Mouse (Mus musculus) intestine, embryonic 15.5 days (tissue): Measurements from ENCODE around the gene Osbpl5. TPM values are rescaled to one million over a fixed set of nuclear protein-coding genes. Genes with fewer than 3 reads are reported as not detected.

Experiments
- ATAC-seq: fragments of 200-750 bp; cut with Nextera tagmentation; 2 replicates; pipeline ENCODE4 v1.8.0; 2017; ENCODE audit warnings: moderate TSS enrichment, moderate library complexity
- H3K27ac ChIP-seq: fragments of 300-500 bp; sonication (generic); 2 replicates; pipeline ENCODE4 v1.5.1; 2015; ENCODE audit warnings: mild to moderate bottlenecking, inconsistent platforms
- H3K27me3 ChIP-seq: fragments of 300-500 bp; sonication (generic); replicated peaks from 2 replicates; pipeline ENCODE4 v1.6.1; 2015; ENCODE audit warnings: inconsistent platforms
- H3K36me3 ChIP-seq: fragments of 300-500 bp; sonication (generic); 2 replicates; pipeline ENCODE4 v1.6.1; 2015; ENCODE audit warnings: inconsistent platforms
- H3K4me1 ChIP-seq: fragments of 300-500 bp; sonication (generic); replicated peaks from 2 replicates; pipeline ENCODE4 v1.6.1; 2015; ENCODE audit warnings: inconsistent platforms
- H3K4me2 ChIP-seq: fragments of 300-500 bp; sonication (generic); replicated peaks from 2 replicates; pipeline ENCODE4 v1.6.1; 2015; ENCODE audit warnings: mild to moderate bottlenecking, inconsistent platforms
- H3K4me3 ChIP-seq: fragments of 300-500 bp; sonication (generic); replicated peaks from 2 replicates; pipeline ENCODE4 v1.5.1; 2015; ENCODE audit warnings: inconsistent platforms
- H3K9ac ChIP-seq: fragments of 300-500 bp; sonication (generic); 2 replicates; pipeline ENCODE4 v1.6.1; 2015; ENCODE audit warnings: inconsistent platforms
- H3K9me3 ChIP-seq: fragments of 300-500 bp; sonication (generic); 2 replicates; pipeline ENCODE4 v1.6.1; 2016; ENCODE audit warnings: inconsistent platforms
- WGBS: fragments of 180-500 bp; shearing (Covaris S2); methylation state at CpG from one replicate; pipeline ENCODE4 v1.1.7; 2015; 5-methylcytosine and 5-hydroxymethylcytosine counted together
- polyA plus RNA-seq: library from polyadenylated mRNA; unstranded; fragments of >200 nt; fragmentation: Nextera tagmentation; extraction: Ambion mirVana; gene quantifications from 2 replicates; pipeline ENCODE4 v1.2.1, GENCODE M21; 2015

Osbpl5 gene
- polyA plus RNA-seq, 1 experiment from 2014 or later: 25.6 TPM

DNA sequence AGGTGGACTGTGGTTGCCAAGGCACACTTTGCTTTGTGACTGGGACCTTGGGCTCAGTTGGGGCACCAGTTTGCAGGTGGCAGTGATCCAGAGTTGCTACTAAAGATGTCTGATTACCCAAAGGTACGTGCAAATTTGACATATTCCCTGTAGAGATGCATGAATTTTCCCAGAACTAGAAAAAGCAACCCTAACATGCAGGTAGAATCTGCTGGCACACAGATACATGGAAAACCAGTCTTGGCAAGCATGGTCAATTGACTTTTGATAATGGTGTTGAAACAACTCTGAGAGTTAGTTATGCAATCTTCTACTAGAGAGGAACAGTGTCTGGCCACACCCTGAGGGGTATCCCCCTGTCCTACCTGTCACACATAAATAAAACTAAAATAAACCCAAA is 5.4 kb downstream of the Osbpl5 start:
- no peak for ATAC-seq
- H3K9me3 ChIP-seq: no peaks in the 10 kb centered on the region
- H3K27me3 ChIP-seq: 0 out of 2 replicates have a peak, but pooled peaks cover 10% of the 10 kb centered on the region
- H3K36me3 ChIP-seq: no peaks in the 10 kb centered on the region
- H3K4me2 ChIP-seq: no peak overlapping the region
- no peak overlapping the region for H3K27ac ChIP-seq
- WGBS: 84% methylated on average over 1 of the region's 1 CpGs
- no peak overlapping the region for H3K9ac ChIP-seq
- peaks cover 8% of the 10 kb centered on the region; the same call in 1 of the 2 replicates for H3K4me1 ChIP-seq
- H3K4me3 ChIP-seq: no peak overlapping the region

DNA sequence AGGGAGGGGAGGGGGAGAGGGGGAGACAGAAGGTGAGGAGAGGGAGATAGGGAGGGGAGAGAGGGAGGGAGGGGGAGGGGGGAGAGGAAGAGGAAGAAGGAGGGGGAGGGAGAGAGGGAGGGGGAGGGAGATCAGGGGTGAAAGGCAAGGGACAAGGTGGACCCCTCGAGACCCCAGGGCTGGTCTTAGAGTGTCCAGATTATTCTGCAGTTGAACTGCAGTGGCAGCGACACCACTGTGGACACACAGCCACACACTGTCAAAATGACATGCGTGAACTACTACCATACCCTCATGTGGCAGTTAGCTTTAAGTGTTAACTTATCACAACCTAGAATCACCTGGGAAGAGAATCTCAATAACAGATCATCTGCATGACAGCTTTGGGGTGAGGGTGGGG is 7.7 kb downstream of the Osbpl5 start:
- Histone ChIP-seq H3K9ac (no peak overlapping the region), H3K4me3 (no peak overlapping the region), H3K36me3 (no peaks in the 10 kb centered on the region), H3K4me1 (0 out of 2 replicates have a peak, but pooled peaks cover 5% of the 10 kb centered on the region), H3K27ac (no peak overlapping the region), H3K9me3 (no peaks in the 10 kb centered on the region), H3K4me2 (no peak overlapping the region), H3K27me3 (no peaks in the 10 kb centered on the region)
- WGBS: 70% methylated on average over 3 of the region's 3 CpGs
- no peak for ATAC-seq

DNA sequence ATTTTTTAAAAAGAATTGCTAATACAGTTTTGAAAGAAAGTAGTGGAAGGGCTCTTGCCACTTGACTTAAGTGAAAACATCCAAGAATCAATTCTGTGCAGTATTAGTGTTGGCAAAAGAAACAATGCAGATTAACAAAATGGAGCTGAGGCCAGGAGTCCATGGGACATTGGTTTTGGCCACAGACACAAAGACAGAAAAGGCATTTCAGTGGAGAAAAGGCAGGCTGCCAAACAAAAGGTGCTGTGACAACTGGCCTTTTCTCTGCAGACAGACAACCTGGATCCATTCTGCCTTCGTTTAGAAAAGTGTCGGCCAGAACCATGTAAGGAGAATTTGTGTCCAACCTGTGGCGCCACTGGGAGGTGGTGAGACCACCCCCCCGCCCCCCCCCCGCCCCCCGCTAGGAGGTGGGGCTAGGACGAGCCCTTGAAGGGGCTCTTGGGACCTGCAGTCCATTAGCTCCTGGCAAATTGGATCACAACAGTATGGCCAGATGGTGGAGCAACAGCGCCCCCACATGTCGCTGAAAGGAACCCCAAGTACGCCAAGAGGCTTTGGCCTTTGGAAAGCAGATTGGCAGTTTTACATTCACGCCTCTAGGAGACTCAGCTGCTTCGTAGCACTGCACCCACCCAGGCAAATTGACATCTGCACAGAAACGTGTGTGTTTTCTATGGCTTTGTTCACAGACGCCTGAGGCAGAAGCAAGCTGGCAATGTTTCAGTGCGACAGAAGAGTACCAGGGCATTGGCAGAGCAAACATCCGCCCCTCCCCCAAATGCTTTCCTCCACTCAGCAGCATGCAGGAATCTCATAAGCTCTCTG is 8.5 kb downstream of the Osbpl5 start:
- no peaks in the 10 kb centered on the region for H3K9me3 ChIP-seq
- peak overlapping the region; percentile 45 for H3K9ac ChIP-seq
- H3K4me3 ChIP-seq: peak overlapping the region; percentile 15; the same call in 1 of the 2 replicates
- ATAC-seq: peak; percentile 85
- H3K36me3 ChIP-seq: no peaks in the 10 kb centered on the region
- WGBS: 3% methylated on average over 16 of the region's 16 CpGs
- no peaks in the 10 kb centered on the region for H3K27me3 ChIP-seq
- H3K27ac ChIP-seq: no peak overlapping the region
- H3K4me2 ChIP-seq: peak overlapping the region; percentile 57
- 0 out of 2 replicates have a peak, but pooled peaks cover 5% of the 10 kb centered on the region for H3K4me1 ChIP-seq

DNA sequence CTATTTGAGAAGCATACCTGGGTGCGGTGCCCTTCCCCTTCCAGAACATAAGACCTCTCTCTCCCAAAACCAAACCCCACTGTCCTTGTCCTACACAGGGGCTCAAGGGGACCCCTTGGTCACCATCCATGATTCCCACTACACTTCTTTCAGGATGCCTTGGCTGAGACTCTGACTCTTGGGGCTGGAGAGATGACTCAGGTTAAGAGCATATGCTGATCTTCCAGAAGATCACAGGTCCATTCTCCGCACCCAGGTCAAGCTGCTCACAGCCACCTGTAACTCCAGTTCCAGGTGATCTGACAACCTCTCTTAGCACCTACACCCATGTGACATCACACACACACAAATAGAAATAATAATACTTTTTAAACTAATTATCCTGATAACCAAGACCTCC is 16.1 kb downstream of the Osbpl5 start:
- peak; percentile 41 for ATAC-seq
- no peaks in the 10 kb centered on the region for H3K36me3 ChIP-seq
- peak overlapping the region; percentile 71 for H3K4me3 ChIP-seq
- WGBS: 11% methylated on average over 2 of the region's 2 CpGs
- peak overlapping the region; percentile 86 for H3K9ac ChIP-seq
- H3K27ac ChIP-seq: peak overlapping the region; percentile 87; the same call in 1 of the 2 replicates
- H3K27me3 ChIP-seq: no peaks in the 10 kb centered on the region
- peak overlapping the region; percentile 93 for H3K4me2 ChIP-seq
- H3K9me3 ChIP-seq: no peaks in the 10 kb centered on the region
- peaks cover 31% of the 10 kb centered on the region for H3K4me1 ChIP-seq

DNA sequence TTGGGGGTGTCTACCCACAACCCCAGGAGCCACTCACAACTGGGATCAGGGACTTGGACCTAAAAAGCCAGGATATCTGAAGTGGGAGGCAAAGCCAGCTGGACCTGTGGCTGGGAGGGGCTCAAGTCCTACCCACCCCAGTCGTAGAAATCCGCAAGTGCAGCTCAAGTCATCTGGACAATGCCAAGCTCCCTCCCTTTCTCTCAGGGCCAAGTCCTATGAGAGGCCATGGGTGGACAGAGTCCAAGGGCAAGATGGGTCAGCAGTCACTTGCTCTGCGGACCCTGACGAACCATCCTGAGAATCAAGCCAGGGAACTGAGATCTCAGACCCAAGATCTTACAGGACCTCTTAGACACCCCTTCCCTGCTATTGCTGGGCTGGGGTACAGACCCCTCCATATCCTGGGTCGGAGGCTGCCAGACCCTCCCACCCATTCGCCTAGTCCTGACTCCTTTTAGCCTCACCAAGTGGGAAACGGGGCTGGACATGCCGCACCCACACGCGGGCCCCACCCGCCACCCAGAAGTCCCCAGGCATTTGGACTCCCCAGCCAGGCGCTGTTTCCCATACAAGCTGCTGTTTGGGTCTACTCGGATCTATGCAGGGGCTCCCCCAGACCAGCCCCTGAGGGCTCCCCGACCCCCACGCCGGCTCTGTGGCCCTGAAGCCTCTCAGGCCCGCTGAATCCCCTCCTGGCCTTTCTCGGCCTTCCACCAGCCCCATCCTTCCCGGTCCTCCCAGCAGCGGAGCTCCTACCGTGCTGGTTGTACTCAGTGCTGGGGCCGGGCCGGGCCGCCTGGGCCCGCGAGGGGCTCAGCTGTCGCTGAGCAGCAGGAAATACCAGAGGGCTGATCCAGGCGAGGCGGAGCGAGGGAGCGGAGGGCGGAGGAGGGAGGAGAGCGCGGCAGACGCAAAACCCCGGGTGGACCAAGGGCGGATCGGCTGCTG is 17.0 kb downstream of the Osbpl5 start:
- no peaks in the 10 kb centered on the region for H3K9me3 ChIP-seq
- peak overlapping the region; percentile 86 for H3K9ac ChIP-seq
- no peaks in the 10 kb centered on the region for H3K36me3 ChIP-seq
- peak overlapping the region; percentile 93 for H3K4me2 ChIP-seq
- ATAC-seq: peak; percentile 93
- H3K4me1 ChIP-seq: peaks cover 31% of the 10 kb centered on the region
- peak overlapping the region; percentile 87 for H3K27ac ChIP-seq
- no peaks in the 10 kb centered on the region for H3K27me3 ChIP-seq
- H3K4me3 ChIP-seq: peak overlapping the region; percentile 71
- WGBS: 2% methylated on average over 38 of the region's 38 CpGs

DNA sequence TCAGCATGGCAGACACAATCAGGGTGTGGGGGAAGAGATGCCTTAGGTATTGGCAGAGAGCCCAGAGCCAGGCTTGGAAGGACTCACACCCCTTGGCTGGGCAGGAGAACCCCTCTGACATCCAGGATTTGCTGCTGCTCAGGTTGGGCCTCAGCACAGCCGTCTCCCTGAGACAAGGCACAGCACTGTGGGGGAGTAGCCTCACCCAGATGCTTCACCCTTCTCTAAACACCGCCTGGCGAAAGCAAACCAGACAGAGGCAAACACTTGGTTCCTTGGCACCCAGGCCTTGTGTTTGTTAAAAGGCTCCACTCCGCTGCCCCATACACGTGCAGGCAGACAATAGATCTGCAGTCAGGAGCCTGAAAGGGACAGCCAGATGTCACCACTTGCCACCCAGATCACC is 18.2 kb downstream of the Osbpl5 start:
- Histone ChIP-seq H3K27me3 (no peaks in the 10 kb centered on the region), H3K36me3 (no peaks in the 10 kb centered on the region), H3K9ac (peak overlapping the region; percentile 27; the same call in 1 of the 2 replicates), H3K27ac (peak overlapping the region; percentile 87; the same call in 1 of the 2 replicates), H3K4me1 (peaks cover 31% of the 10 kb centered on the region), H3K4me2 (peak overlapping the region; percentile 93), H3K4me3 (peak overlapping the region; percentile 71), H3K9me3 (no peaks in the 10 kb centered on the region)
- WGBS: 34% methylated on average over 5 of the region's 5 CpGs
- 0 out of 2 replicates have a peak, but pooled peaks have one; percentile 31 for ATAC-seq

DNA sequence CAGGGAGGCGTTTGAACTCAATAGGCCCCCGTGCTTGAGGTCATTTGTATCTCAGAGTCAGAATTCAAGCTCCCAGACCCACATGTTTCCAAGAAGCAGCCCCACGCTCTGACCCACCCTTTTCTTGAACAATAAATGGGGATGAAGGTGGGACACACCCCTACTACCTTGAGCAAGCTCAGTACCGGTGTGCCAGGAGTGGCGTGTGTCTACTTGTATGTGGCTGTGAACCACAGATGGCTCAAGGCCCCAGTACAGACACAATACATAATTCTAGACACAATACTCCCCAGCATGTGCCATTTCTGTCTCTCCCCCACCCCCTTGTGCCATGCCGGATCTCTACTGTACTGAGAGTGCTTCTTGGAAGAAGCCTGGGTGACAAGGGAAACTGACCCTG is 18.6 kb downstream of the Osbpl5 start:
- Histone ChIP-seq H3K4me2 (peak overlapping the region; percentile 93), H3K27ac (peak overlapping the region; percentile 87; the same call in 1 of the 2 replicates), H3K4me3 (peak overlapping the region; percentile 71), H3K36me3 (no peaks in the 10 kb centered on the region), H3K9me3 (no peaks in the 10 kb centered on the region), H3K9ac (peak overlapping the region; percentile 27; the same call in 1 of the 2 replicates), H3K27me3 (no peaks in the 10 kb centered on the region), H3K4me1 (peaks cover 31% of the 10 kb centered on the region)
- 53% methylated on average over 6 of the region's 6 CpGs for WGBS
- no peak for ATAC-seq

DNA sequence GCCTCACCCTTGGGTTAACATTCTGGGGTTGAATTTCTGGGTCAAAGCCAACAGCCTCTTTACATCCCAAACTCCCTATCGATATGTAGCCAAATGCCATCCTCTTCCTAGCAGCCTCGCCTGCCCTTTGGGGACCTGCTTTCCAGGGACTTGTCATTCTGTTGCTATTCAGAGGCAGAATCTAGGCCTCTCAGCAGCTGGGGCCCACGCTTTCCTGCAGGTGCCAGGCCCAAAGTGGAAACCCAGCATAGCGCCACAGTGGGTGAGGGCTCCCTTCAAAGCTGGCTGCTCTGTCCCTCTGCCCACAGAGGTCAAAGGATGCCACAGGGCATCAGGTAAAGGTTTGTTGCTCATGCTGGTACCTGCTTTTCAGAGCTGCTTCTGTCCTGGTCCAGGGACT is 23.0 kb downstream of the Osbpl5 start:
- no peaks in the 10 kb centered on the region for H3K9me3 ChIP-seq
- no peaks in the 10 kb centered on the region for H3K36me3 ChIP-seq
- no peak overlapping the region for H3K4me2 ChIP-seq
- no peak overlapping the region for H3K9ac ChIP-seq
- no peak overlapping the region for H3K4me3 ChIP-seq
- H3K27ac ChIP-seq: no peak overlapping the region
- 92% methylated on average over 4 of the region's 4 CpGs for WGBS
- ATAC-seq: no peak
- peaks cover 16% of the 10 kb centered on the region for H3K4me1 ChIP-seq
- no peaks in the 10 kb centered on the region for H3K27me3 ChIP-seq

DNA sequence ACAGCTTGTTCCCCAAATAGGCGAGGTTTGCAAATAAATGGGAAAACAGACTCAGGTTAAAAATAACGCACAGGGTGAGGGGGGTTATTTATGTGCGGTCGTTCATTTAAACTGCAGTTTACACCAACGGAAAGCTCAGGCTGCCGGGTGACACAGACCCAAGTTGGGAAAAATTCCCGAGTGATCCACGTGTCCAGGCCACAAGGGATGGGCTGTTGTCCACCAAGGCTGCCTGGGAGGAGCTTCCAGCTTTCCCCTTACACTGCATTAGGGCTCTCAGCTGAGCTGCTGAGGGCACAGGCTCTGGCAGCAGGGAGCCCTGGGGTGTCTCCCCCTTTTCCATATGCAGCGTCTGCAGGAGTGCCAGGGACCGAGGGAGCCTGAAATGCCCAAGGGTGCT is 26.9 kb downstream of the Osbpl5 start:
- ATAC-seq: no peak
- WGBS: 67% methylated on average over 10 of the region's 10 CpGs

DNA sequence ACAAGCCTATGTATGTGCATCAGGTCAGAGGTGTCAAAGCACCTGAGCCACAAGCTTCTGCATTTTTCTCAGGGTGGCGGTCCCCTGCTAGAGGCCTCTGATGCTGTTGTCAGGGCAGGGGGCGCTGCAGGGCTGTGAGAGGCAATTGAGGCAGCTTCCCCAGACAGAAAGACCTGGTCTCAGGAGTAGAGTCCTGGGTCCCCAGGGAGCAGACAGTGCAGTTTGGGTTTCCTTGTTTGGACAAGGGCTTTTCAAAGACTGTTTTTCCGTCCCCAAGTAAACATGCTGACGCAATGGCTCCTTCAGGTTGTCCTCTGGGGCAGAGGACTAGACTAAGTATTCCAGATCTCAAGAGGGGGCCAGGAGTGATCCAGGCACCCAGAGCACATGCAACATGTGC is 30.4 kb downstream of the Osbpl5 start:
- Histone ChIP-seq H3K9me3 (no peaks in the 10 kb centered on the region), H3K4me2 (no peak overlapping the region), H3K27me3 (no peaks in the 10 kb centered on the region), H3K4me3 (no peak overlapping the region), H3K27ac (no peak overlapping the region), H3K4me1 (peaks cover 24% of the 10 kb centered on the region; the same call in 1 of the 2 replicates), H3K9ac (no peak overlapping the region), H3K36me3 (no peaks in the 10 kb centered on the region)
- WGBS: 77% methylated on average over 4 of the region's 4 CpGs
- ATAC-seq: no peak

More for the DNA sequence above, 26.9 kb downstream of the Osbpl5 start:
- Histone ChIP-seq H3K4me1 (peaks cover 6% of the 10 kb centered on the region; the same call in 1 of the 2 replicates), H3K36me3 (no peaks in the 10 kb centered on the region), H3K27me3 (no peaks in the 10 kb centered on the region), H3K9ac (no peak overlapping the region), H3K9me3 (no peaks in the 10 kb centered on the region), H3K4me3 (no peak overlapping the region), H3K27ac (no peak overlapping the region), H3K4me2 (no peak overlapping the region)

DNA sequence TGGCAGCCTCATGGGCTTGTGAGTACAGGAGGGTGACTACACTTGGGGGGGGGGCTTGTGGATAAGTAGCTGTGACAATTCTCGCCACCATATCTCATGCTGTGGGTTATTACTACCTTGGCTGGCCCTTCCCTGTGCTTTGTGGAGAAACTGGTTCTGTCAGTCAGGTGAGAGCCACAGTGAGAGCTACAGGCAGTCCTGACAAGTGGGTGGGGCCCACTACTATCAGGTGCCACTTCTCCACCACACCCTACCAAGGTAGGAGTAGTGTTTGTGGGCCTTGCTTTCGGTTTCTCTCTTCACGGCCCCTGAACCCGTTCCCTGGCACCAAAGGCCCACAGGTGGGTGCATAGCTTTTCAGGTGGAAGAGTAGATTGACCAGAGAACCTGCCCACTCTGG is 32.9 kb downstream of the Osbpl5 start:
- 79% methylated on average over 4 of the region's 4 CpGs for WGBS
- peak; percentile 98 for ATAC-seq
- no peaks in the 10 kb centered on the region for H3K27me3 ChIP-seq
- H3K9me3 ChIP-seq: no peaks in the 10 kb centered on the region
- H3K4me3 ChIP-seq: peak overlapping the region; percentile 22; the same call in 1 of the 2 replicates
- H3K9ac ChIP-seq: no peak overlapping the region
- peaks cover under 1% of the 10 kb centered on the region; the same call in 1 of the 2 replicates for H3K36me3 ChIP-seq
- peaks cover 20% of the 10 kb centered on the region; the same call in 1 of the 2 replicates for H3K4me1 ChIP-seq
- peak overlapping the region; percentile 65 for H3K27ac ChIP-seq
- H3K4me2 ChIP-seq: peak overlapping the region; percentile 47

DNA sequence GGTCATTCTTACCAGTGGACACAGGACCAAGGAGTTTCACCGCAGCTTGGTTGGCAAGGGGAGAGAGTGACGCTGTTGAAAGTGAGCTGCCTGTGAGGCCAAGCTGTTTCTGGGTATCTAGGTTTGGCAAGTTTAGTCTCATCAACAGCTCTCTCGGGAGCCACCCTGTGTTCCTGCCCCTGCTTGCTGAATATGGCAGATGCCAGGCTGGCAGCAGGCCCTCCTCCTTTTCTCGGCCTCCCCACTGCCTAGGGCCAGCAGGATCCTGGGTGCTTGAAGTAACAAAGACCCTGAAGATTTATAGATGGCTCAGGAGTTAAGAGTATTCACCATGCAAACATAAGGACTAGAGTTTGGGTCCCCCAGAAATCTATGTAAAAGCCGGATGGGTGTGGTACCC is 34.1 kb downstream of the Osbpl5 start:
- ATAC-seq: no peak
- H3K4me2 ChIP-seq: no peak overlapping the region
- H3K36me3 ChIP-seq: peaks cover 2% of the 10 kb centered on the region; the same call in 1 of the 2 replicates
- no peak overlapping the region for H3K27ac ChIP-seq
- H3K9me3 ChIP-seq: no peaks in the 10 kb centered on the region
- no peak overlapping the region for H3K9ac ChIP-seq
- no peak overlapping the region for H3K4me3 ChIP-seq
- no peaks in the 10 kb centered on the region for H3K27me3 ChIP-seq
- H3K4me1 ChIP-seq: peaks cover 23% of the 10 kb centered on the region; the same call in 1 of the 2 replicates
- 85% methylated on average over 5 of the region's 5 CpGs for WGBS
